Mouse (Mus musculus) E14TG2a.4 (cell line): ENCODE results near the gene Plppr5.

ENCODE experiments used
- H3K27me3 ChIP-seq: 2 replicates; pipeline ENCODE4 v1.6.1; 2014; ENCODE audit warnings: low read length, control low read depth; ENCODE audit not compliant: insufficient read depth
- H3K36me3 ChIP-seq: 2 replicates; pipeline ENCODE4 v1.6.1; 2014; ENCODE audit warnings: low read length, control low read depth; ENCODE audit not compliant: insufficient read depth
- H3K4me1 ChIP-seq: replicated peaks from 2 replicates; pipeline ENCODE4 v1.6.1; 2014; ENCODE audit warnings: low read depth, low read length, control low read depth
- H3K4me3 ChIP-seq: replicated peaks from 2 replicates; pipeline ENCODE4 v1.5.1; 2014; ENCODE audit warnings: mild to moderate bottlenecking, low read length
- H3K9me3 ChIP-seq: 2 replicates; pipeline ENCODE4 v1.6.1; 2014; ENCODE audit warnings: low read length, control low read depth
- CTCF ChIP-seq: conservative IDR thresholded peaks from 2 replicates; pipeline ENCODE4 v1.5.1; 2014; ENCODE audit warnings: low read length
- NANOG ChIP-seq: IDR thresholded peaks from 2 replicates; pipeline ENCODE4 v1.6.1; 2014; ENCODE audit warnings: borderline replicate concordance, low read length, mixed read lengths
- POU5F1 ChIP-seq: IDR thresholded peaks from 2 replicates; pipeline ENCODE4 v1.6.1; 2014; ENCODE audit warnings: low read length, borderline replicate concordance

Gene Plppr5

DNA sequence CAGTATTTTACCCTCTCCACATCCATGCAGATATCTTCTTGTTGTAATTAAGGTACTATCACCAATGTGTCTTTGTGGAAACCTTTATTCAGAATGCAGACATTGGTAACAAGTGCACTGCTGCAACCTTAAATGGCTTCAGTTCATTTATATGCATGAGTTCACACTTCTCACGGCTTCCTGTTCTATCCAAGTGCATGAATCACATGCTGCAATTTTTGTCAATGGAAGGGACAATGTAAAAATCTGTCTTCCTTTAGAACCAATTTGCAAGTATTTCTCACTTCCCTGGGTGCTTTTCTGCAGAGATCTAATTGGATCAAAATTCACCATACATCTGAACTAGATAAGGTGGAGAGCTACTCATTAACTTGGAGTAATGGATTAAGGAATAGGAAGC lies 27.8 kb downstream of the Plppr5 start:
- Histone ChIP-seq H3K27me3 (no peaks in the 10 kb centered on the region), H3K4me1 (no peaks in the 10 kb centered on the region), H3K4me3 (no peak overlapping the region), H3K9me3 (no peaks in the 10 kb centered on the region), H3K36me3 (no peaks in the 10 kb centered on the region)
- TF ChIP-seq POU5F1 (no peak), NANOG (no peak), CTCF (no peak)

DNA sequence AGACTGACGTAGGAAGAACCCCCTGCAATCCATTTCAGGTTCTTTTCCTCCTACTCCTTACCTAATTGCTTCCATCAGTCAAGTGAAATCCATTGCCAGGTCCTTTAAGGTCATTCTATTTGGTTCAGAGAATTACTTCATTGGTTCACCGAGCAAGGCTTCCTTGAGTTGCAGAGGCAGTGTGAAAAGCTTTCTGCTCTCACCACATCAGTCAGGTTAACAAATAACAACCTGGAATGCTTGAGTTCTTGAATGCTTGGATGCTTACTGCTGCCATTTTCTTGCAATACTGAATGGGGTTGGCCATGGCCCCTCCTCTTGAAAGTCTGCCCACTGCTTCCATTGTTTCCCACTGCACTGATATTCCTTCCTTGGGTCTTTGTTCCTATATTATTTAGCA lies 28.8 kb downstream of the Plppr5 start:
- TF ChIP-seq CTCF (no peak), POU5F1 (no peak), NANOG (no peak)
- H3K4me3 ChIP-seq = no peak overlapping the region
- no peaks in the 10 kb centered on the region for H3K4me1 ChIP-seq
- no peaks in the 10 kb centered on the region for H3K36me3 ChIP-seq
- no peaks in the 10 kb centered on the region for H3K9me3 ChIP-seq
- no peaks in the 10 kb centered on the region for H3K27me3 ChIP-seq

DNA sequence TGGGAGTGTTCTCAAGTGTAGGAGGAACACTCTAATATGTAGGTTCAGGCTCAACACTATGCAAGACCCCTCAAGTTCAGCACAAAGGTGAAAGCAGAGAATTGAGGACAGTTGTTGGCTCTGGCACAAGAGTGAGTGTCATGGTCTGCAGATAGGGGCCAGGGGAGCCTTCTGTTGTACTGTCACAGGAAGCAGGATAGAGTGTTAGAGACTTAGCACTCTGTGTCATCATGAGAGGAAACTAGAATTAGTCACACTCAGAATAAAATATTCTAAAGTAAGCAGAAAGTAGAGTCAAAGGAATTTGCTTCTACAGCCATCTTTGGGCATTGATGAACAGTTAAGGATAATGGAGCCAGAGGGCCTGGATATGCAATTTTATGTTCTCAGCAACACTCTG lies 31.7 kb downstream of the Plppr5 start:
- TF ChIP-seq CTCF (no peak), NANOG (no peak), POU5F1 (no peak)
- no peaks in the 10 kb centered on the region for H3K27me3 ChIP-seq

DNA sequence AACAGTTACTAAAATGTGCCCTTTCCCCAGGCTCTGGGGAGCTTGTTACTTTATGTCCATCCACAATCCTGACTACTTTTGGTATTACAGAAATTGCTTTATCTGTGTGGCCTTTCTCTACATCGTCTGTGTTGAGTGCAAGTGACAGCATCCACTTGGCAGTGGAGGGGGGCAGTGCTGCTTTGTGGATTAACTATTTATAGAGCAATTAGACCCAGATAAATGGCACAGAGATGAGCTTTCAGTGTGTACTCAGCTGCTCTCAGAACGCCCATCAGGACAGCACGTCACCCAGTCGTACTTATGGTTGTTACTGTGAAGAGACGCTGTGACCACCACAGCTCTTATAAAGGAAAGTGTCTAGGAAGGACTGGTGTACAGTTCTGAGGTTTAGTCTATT lies 36.8 kb downstream of the Plppr5 start:
- no peaks in the 10 kb centered on the region for H3K36me3 ChIP-seq
- no peaks in the 10 kb centered on the region for H3K27me3 ChIP-seq
- H3K9me3 ChIP-seq = no peaks in the 10 kb centered on the region
- no peak overlapping the region for H3K4me3 ChIP-seq
- H3K4me1 ChIP-seq = no peaks in the 10 kb centered on the region
- TF ChIP-seq NANOG (no peak), CTCF (no peak), POU5F1 (no peak)

More for the DNA sequence above, 31.7 kb downstream of the Plppr5 start:
- Histone ChIP-seq H3K36me3 (no peaks in the 10 kb centered on the region), H3K9me3 (no peaks in the 10 kb centered on the region), H3K4me3 (no peak overlapping the region), H3K4me1 (no peaks in the 10 kb centered on the region)

DNA sequence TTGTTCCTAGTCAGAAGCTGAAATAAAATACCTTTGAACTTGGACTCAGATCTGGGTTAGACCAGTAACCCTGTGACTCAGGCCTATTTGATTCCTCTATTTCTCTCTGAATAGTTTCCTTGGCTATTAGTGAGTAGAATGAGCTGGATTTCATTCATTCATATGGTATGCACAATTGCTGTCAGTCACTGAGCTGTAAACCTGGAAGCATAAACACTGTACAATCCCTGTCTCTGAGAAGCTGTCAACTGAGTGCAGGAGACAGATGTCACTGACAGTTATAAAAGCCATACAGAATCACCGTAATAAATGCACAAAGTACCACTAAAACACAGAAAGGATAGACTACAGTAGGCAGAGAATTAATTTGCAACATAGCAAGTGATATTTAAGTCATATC lies 40.2 kb downstream of the Plppr5 start:
- Histone ChIP-seq H3K27me3 (no peaks in the 10 kb centered on the region), H3K9me3 (no peaks in the 10 kb centered on the region), H3K36me3 (no peaks in the 10 kb centered on the region), H3K4me1 (no peaks in the 10 kb centered on the region), H3K4me3 (no peak overlapping the region)
- TF ChIP-seq NANOG (no peak), POU5F1 (no peak), CTCF (no peak)

DNA sequence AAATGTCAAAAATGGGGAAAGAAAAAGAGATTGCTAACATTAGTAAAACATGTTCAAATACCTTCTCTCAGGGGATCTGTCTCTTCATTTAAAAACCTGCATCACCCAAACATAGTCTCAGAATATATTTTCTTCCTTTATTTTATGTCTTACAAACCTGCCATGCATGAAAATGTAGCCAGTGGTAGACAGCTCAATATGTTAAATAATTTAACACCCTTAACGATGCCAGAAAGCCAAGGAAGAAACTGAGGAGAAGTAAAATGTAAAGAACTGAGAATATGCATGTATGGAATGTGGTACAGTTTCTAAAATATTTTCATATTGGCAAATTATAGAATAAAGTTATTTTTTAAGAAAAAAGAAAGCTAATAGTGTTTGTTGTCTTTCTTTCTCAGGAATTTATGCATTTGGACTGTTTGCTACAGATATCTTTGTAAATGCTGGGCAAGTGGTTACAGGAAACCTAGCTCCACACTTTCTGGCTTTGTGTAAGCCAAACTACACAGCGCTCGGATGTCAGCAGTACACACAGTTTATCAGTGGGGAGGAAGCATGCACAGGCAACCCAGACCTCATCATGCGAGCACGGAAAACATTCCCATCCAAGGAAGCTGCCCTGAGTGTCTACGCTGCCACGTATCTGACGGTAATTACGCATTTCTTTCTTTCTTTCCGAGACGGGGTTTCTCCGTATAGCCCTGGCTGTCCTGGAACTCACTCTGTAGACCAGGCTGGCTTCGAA lies 50.8 kb downstream of the Plppr5 start:
- H3K9me3 ChIP-seq = no peaks in the 10 kb centered on the region
- H3K4me3 ChIP-seq = no peak overlapping the region
- H3K4me1 ChIP-seq = no peaks in the 10 kb centered on the region
- no peaks in the 10 kb centered on the region for H3K27me3 ChIP-seq
- H3K36me3 ChIP-seq = no peaks in the 10 kb centered on the region
- TF ChIP-seq CTCF (no peak), POU5F1 (no peak), NANOG (no peak)

DNA sequence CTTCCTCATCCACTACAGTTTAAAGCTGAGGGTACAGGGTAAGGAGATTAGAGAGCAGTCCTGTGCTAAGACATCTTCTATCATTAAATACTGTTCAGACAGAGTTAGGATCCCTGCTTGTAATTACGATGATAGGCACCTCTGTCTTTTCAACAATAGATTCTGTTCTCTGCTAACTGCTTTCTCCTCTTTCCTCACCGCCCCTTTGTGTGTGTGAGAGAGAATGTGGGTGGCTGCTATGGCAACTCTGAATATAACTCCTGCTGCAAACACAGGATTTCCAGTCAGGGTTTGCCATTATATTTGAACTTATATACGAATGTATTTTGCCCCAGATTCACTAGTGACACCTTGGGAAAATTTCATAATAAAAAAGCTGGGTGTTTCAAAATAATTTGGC lies 54.2 kb downstream of the Plppr5 start:
- no peak overlapping the region for H3K4me3 ChIP-seq
- no peaks in the 10 kb centered on the region for H3K27me3 ChIP-seq
- no peaks in the 10 kb centered on the region for H3K4me1 ChIP-seq
- no peaks in the 10 kb centered on the region for H3K9me3 ChIP-seq
- TF ChIP-seq POU5F1 (no peak), NANOG (no peak), CTCF (no peak)
- H3K36me3 ChIP-seq = no peaks in the 10 kb centered on the region

DNA sequence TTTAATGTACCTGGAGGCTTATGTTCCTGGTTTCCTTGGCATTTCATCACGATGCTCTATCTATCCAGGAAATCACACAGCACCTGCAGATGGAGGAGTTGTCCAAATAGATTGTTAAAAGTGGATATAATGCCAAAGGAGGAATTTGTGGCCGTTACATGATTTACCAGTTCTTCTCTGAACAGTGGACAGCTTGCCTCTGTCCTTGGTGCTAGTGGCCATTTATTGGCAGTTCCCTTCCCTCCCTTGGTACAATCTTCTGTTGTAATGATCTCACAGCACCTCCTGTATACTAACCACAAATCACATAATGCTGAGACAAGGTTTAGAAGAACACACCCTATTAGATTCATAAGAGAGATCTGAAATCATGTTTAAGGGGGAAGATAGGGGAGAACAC lies 55.7 kb downstream of the Plppr5 start:
- TF ChIP-seq POU5F1 (no peak), CTCF (no peak), NANOG (no peak)
- Histone ChIP-seq H3K36me3 (no peaks in the 10 kb centered on the region), H3K9me3 (no peaks in the 10 kb centered on the region), H3K4me3 (no peak overlapping the region), H3K27me3 (no peaks in the 10 kb centered on the region), H3K4me1 (no peaks in the 10 kb centered on the region)

DNA sequence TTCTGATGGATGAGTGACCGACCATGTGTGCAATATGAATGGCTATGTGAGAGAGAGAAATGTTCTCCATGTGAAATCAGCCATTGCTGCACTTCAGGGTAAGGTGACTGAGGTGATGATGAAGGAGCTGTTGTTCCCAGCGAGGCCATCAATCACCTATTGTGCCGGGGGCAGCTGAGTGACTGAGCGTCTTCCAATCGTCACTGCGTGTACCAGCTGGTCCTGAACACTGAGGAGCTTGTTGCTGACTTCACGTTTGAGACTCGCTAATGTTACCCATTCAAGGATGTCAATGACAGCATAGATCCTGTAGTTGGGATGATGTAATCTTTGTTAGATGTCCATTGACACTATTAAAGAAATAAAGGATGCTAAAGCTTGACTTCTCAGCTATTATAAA lies 74.0 kb downstream of the Plppr5 start:
- H3K4me1 ChIP-seq = no peaks in the 10 kb centered on the region
- H3K36me3 ChIP-seq = no peaks in the 10 kb centered on the region
- no peaks in the 10 kb centered on the region for H3K27me3 ChIP-seq
- TF ChIP-seq POU5F1 (no peak), NANOG (no peak), CTCF (no peak)
- H3K9me3 ChIP-seq = no peaks in the 10 kb centered on the region
- H3K4me3 ChIP-seq = no peak overlapping the region
